Mouse (Mus musculus) macrophage (primary cell): ENCODE results near the gene Prkag3. TPM values are rescaled to one million over a fixed set of nuclear protein-coding genes. Genes with fewer than 3 reads are reported as not detected.

Experiments
- H3K27ac ChIP-seq: fragments of 350-480 bp; formaldehyde crosslinking; 2 replicates; pipeline ENCODE4 v1.9.0; 2021
- H3K36me3 ChIP-seq: fragments of 350-480 bp; formaldehyde crosslinking; 2 replicates; pipeline ENCODE4 v1.9.0; 2021; ENCODE audit errors: inconsistent target
- H3K4me3 ChIP-seq: fragments of 350-480 bp; formaldehyde crosslinking; 2 replicates; pipeline ENCODE4 v1.9.0; 2021; ENCODE audit errors: inconsistent target
- H3K79me2 ChIP-seq: fragments of 350-480 bp; formaldehyde crosslinking; 2 replicates; pipeline ENCODE4 v1.9.0; 2021; ENCODE audit errors: inconsistent target
- WGBS: methylation state at CpG from one replicate; pipeline ENCODE4 v1.1.7; 2026; ENCODE audit warnings: inconsistent platforms; ENCODE audit not compliant: missing documents; 5-methylcytosine and 5-hydroxymethylcytosine counted together
- polyA plus RNA-seq: library from polyadenylated mRNA; stranded (reverse); fragments of 250-400 nt; gene quantifications from 3 replicates; pipeline ENCODE4 v1.2.4, GENCODE M21; 2018; ENCODE audit warnings: inconsistent platforms

Gene Prkag3
- polyA plus RNA-seq, 1 experiment from 2014 or later: not detected

- Histone ChIP-seq H3K4me3 (no peak overlapping the region), H3K27ac (no peak overlapping the region), H3K36me3 (no peaks in the 10 kb centered on the region), H3K79me2 (no peaks in the 10 kb centered on the region)
- WGBS: 26% methylated on average over 5 of the region's 5 CpGs
These were observed 26.8 kb upstream of the Prkag3 start for GRCm38 (mm10) chr1:74775816-74776215.

DNA sequence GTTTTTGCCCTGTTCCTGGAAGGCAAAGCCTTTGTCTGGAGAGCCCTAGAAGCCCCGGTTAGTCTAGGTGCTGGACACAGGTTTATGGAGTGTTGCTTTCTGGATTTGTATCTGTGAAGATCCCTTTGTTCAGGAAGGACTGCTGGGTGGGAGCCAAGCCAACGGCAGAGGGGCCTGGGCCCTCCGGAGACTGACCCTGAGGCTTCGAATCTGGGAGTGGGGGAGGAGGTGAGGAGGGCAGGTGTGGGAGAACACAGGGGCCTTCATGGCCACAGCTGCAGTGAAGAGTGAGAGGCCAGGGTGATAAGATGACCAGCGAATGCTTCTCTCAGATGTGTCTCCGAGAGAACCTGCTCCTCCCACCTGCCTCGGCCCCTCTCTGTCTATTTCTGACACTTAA, 25.0 kb upstream of the Prkag3 start:
- 74% methylated on average over 7 of the region's 7 CpGs for WGBS
- H3K4me3 ChIP-seq: no peak overlapping the region
- no peaks in the 10 kb centered on the region for H3K79me2 ChIP-seq
- no peaks in the 10 kb centered on the region for H3K36me3 ChIP-seq
- H3K27ac ChIP-seq: no peak overlapping the region

DNA sequence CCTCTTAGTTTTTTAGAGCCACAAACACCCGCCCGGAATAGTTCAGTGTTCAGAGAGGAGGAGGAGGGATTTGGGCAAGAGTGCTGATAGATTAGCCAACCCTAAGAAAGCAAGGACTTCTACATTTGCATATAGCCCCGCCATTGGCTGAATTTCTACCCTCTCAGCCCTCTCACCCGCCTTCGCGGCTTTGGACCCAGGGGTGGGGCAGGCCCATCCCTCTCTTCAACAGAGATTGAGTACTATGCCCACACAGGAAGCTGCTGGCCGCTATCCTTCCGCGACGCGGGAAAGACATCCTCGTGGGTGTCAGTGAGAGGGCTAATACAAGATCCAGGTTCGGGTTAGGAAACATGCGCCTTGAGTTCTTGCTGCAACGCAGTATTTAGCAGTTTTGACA, 24.1 kb upstream of the Prkag3 start:
- 1% methylated on average over 15 of the region's 15 CpGs for WGBS
- H3K4me3 ChIP-seq: no peak overlapping the region
- H3K36me3 ChIP-seq: no peaks in the 10 kb centered on the region
- no peak overlapping the region for H3K27ac ChIP-seq
- no peaks in the 10 kb centered on the region for H3K79me2 ChIP-seq

DNA sequence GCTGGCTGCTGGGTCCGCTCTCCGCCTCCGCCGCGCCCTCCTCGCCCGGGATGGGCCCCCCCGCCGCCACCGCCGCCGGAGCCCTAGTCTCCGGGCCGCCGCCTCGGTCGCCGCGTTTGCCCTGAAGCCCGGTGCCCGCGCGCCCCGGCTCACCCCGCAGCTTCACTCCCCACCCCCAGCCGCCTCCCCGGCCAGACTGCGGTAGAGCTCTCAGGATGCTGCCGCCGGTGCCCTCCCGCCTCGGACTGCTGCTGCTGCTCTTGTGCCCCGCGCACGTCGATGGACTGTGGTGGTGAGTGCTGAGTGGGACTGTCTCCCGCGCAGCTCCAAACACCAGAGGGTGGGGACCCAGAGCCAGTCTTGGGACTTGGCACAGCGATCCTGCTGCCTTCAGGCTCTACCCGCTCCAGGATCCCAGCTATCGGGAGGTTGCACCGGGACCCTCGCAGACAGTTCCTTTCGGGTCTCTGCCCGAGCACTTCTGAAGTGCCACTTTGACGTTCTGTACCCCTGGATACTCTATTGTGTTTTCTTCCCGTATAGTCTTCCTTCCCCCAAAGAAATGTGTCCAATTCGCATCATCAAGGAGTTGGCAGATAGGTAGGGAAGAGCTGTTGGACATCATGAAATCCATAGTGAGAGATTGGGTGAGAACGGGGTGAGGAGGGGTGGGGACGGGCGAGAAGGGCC, 23.1 kb upstream of the Prkag3 start:
- no peak overlapping the region for H3K27ac ChIP-seq
- WGBS: 2% methylated on average over 47 of the region's 51 CpGs
- H3K4me3 ChIP-seq: no peak overlapping the region
- no peaks in the 10 kb centered on the region for H3K79me2 ChIP-seq
- no peaks in the 10 kb centered on the region for H3K36me3 ChIP-seq

DNA sequence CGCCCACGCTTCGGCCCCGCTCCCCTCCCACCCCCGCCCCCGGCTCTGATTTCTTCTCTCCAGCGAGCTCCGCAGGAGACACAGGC, 22.7 kb upstream of the Prkag3 start, which contains the start of gene Wnt6:
TSS of gene Wnt6 (plus strand) at position 48 of the 86 bp plus-strand sequence.
- Histone ChIP-seq H3K27ac (no peak within 1 kb of the TSS), H3K4me3 (no peak within 1 kb of the TSS)

DNA sequence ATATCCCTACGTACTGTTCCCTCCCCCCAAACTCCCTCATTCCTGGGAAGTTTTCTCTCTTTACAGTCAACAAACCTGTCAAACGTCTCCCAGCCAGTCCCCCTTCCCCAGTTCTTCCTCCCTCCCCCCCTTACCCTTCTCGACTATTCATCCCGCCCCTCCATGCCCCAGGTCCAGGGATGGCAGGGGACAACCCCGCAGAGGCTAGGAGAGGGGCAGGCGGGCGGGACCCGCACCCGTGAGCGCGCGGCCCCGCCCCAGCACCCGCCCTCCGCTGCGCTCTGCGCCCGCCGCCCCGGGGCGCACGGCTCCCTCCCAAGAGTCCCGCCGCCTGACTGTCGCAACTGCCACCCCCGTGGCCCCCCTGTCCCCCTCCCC, 22.4 kb upstream of the Prkag3 start:
- no peak overlapping the region for H3K4me3 ChIP-seq
- H3K36me3 ChIP-seq: no peaks in the 10 kb centered on the region
- no peak overlapping the region for H3K27ac ChIP-seq
- 2% methylated on average over 9 of the region's 26 CpGs for WGBS
- no peaks in the 10 kb centered on the region for H3K79me2 ChIP-seq

More for the DNA sequence above, 22.7 kb upstream of the Prkag3 start, which contains the start of gene Wnt6:
- WGBS: 10% methylated on average over 2 of the region's 8 CpGs
- Histone ChIP-seq H3K79me2 (no peaks in the 10 kb centered on the region), H3K36me3 (no peaks in the 10 kb centered on the region)

GRCm38 (mm10) chr1:74770727-74771466, 21.9 kb upstream of the Prkag3 start:
- no peaks in the 10 kb centered on the region for H3K79me2 ChIP-seq
- no peak overlapping the region for H3K4me3 ChIP-seq
- no peak overlapping the region for H3K27ac ChIP-seq
- H3K36me3 ChIP-seq: no peaks in the 10 kb centered on the region
- WGBS: 10% methylated on average over 32 of the region's 35 CpGs

DNA sequence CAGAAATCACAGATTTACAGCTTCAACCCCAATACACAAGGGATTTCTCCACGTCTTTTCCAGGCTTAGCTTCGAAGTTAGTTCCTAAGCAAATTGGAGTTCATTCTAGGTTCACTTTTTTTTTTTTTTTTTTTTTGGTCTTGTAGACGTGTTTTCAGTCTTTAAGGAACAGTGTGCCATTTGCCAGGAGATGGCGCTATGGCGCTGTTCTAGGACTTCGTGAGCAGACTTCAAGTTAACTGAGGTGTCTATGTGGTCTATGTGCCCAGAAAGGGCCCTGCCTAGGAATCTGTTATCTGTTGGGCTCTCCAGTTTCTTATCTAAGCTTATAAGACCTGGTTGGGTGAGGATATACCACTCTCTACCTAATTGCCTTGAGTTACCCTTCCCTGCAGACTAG, 14.1 kb upstream of the Prkag3 start:
- Histone ChIP-seq H3K36me3 (no peaks in the 10 kb centered on the region), H3K4me3 (no peak overlapping the region), H3K79me2 (no peaks in the 10 kb centered on the region), H3K27ac (no peak overlapping the region)
- under 1% methylated on average over 6 of the region's 6 CpGs for WGBS

- no peaks in the 10 kb centered on the region for H3K36me3 ChIP-seq
- no peak overlapping the region for H3K27ac ChIP-seq
- WGBS: 41% methylated on average over 4 of the region's 4 CpGs
- H3K4me3 ChIP-seq: no peak overlapping the region
- H3K79me2 ChIP-seq: no peaks in the 10 kb centered on the region
These were observed 10.8 kb upstream of the Prkag3 start for GRCm38 (mm10) chr1:74759773-74760172.

DNA sequence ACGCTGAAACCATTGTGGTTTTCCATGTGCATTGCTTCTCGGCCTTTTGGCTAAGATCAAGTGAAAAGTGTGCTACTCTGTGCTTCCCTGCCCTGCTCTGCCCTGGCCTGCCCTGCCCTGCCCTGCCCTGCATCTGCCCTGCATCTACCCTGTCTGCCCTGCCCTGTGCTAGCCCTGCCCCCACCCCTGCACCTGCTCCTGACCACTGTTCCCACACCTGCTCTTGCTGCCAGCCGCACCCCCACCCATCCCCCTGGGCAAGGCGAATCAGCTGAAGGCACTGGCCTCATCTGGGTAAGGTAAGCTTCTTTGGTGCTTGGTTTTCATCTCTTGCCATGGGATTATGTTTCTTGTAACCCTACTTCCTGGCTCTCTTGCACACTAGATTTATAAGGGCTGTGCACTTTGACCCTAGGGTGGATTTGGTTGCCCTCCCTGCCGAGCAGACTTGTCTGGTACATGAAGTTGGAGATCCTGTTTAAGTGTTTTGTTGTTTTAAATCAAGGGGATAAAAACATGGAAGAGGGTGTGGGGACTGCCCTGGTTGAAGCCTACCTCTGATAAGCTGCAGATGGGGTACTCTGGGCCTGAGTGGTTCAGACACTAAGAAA, 5.3 kb upstream of the Prkag3 start:
- H3K36me3 ChIP-seq: no peaks in the 10 kb centered on the region
- H3K27ac ChIP-seq: no peak overlapping the region
- H3K4me3 ChIP-seq: no peak overlapping the region
- H3K79me2 ChIP-seq: no peaks in the 10 kb centered on the region
- 52% methylated on average over 5 of the region's 5 CpGs for WGBS

DNA sequence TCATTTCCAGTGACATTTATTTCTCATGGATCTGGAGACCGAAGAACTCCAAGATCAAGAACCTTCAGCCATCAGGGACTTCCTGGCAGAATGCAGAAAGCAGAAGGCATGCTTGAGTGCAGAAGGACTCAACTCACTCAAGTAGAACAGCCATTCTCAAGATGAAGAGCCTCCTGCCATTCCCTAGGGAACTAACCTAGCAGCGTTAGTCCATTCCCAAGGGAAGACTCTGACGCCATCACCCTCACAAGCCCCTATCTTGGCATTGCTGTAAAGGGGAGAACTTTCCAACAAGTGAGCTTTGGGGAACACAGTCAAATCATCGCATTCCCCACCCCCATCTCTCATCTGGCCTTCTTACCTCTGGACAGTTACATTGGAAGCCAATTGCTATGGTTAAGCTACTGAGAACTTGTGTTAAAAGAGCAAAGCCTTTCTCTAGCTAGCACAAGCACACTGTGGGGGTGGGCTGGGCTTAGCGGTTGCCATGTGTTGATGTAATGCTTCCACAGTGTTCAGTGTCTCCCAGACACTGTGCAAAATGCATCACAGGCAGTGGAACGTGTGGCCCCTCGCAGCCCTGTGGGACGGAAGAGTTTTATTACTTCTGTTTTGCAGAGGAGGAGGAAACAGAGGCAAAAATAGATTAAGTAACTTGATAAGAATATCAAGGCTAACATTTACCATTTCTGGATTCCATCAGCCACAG, 4.4 kb upstream of the Prkag3 start:
- WGBS: 54% methylated on average over 8 of the region's 8 CpGs
- Histone ChIP-seq H3K4me3 (no peak overlapping the region), H3K36me3 (no peaks in the 10 kb centered on the region), H3K27ac (no peak overlapping the region), H3K79me2 (no peaks in the 10 kb centered on the region)

DNA sequence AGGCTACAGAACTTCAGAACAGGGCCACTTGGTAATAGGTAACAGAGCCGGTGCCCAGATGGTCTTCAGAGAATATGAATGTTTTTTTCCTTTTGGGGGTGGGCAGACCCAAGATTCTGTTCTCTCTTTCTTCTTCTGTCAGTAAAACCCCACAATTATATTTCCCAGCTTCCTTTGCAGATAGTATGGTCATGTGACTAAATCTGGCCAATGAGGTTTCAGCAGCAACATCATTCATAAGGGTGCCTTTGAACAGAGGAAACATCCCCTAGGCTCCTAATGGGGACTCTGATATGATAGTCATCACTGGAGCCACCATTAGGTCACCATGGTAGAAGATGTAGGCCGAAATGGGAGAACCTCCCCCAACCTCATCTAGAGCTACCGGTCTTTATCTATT, 3.8 kb upstream of the Prkag3 start:
- no peaks in the 10 kb centered on the region for H3K79me2 ChIP-seq
- no peaks in the 10 kb centered on the region for H3K36me3 ChIP-seq
- H3K27ac ChIP-seq: no peak overlapping the region
- 96% methylated on average over 3 of the region's 3 CpGs for WGBS
- no peak overlapping the region for H3K4me3 ChIP-seq

- Histone ChIP-seq H3K79me2 (no peaks in the 10 kb centered on the region), H3K4me3 (no peak overlapping the region), H3K36me3 (no peaks in the 10 kb centered on the region), H3K27ac (no peak overlapping the region)
- WGBS: 93% methylated on average over 8 of the region's 8 CpGs
These were observed 3.1 kb upstream of the Prkag3 start for GRCm38 (mm10) chr1:74752150-74752549.

- Histone ChIP-seq H3K79me2 (no peaks in the 10 kb centered on the region), H3K4me3 (no peak overlapping the region), H3K27ac (no peak overlapping the region), H3K36me3 (no peaks in the 10 kb centered on the region)
- WGBS: 94% methylated on average over 4 of the region's 4 CpGs
These were observed 1.7 kb upstream of the Prkag3 start for GRCm38 (mm10) chr1:74750683-74751082.

DNA sequence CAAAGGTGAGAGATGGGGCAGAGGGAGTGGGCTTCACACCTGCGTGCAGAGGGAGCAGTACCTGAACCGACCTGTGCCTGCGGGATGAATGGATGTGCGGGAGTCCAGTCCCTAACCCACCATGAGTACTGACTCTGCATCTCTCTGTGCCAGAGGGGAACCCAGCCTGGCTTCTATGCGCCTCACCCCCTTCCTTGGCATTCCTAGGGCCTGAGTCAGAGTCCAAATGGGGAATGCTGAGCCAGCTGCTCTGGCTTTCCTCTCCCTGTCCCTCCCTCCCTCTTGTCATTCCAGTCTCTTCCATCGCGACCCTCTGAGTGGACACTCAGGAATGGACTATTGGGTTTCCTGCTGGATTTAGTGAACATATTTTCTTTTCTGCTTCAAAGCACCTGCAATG, 280 bp upstream of the Prkag3 start:
- 82% methylated on average over 7 of the region's 7 CpGs for WGBS
- Histone ChIP-seq H3K36me3 (no peaks in the 10 kb centered on the region), H3K27ac (no peak overlapping the region), H3K79me2 (no peaks in the 10 kb centered on the region), H3K4me3 (no peak overlapping the region)
